Mouse (Mus musculus) neural tube, embryonic 10.5 days (tissue): Measurements from ENCODE around the gene H2-M5.
"Not testable (repeated sequence)": the region's sequence is repeated elsewhere in the genome, so short reads cannot be mapped to it uniquely, and the experiment has no call there.

Experiments used
- DNase-seq: peaks from one replicate; pipeline ENCODE4 v3.0.0-alpha.2; 2017; ENCODE audit warnings: low spot score; ENCODE audit errors: extremely low spot score

H2-M5 gene

DNA sequence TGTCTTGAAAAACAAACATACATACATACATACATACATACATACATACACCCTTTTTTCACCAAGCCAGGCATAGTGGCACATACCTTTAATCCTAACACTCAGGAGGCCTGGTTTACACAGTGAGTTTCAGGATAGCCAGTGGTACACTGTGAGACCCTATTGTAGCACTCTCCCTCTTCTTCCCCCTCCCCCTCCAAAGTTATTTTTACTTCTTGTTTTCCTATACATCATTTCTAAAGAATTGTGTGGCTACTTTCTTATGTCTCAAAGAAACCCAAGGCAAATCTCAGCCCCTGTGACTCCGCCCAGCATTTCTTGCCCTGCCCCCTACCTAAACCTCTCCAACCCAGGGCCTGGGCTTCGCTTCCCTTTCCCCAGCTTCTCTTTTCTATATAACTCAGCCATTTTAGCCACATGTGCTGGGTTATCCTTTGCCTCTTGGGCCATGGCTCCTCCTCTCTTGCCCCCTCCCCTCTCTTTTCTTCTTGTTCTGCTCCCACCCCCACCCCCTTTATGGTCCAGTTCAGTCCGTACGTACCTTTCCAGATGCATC is 4.5 kb upstream of the H2-M5 start:
- no peak for DNase-seq

DNA sequence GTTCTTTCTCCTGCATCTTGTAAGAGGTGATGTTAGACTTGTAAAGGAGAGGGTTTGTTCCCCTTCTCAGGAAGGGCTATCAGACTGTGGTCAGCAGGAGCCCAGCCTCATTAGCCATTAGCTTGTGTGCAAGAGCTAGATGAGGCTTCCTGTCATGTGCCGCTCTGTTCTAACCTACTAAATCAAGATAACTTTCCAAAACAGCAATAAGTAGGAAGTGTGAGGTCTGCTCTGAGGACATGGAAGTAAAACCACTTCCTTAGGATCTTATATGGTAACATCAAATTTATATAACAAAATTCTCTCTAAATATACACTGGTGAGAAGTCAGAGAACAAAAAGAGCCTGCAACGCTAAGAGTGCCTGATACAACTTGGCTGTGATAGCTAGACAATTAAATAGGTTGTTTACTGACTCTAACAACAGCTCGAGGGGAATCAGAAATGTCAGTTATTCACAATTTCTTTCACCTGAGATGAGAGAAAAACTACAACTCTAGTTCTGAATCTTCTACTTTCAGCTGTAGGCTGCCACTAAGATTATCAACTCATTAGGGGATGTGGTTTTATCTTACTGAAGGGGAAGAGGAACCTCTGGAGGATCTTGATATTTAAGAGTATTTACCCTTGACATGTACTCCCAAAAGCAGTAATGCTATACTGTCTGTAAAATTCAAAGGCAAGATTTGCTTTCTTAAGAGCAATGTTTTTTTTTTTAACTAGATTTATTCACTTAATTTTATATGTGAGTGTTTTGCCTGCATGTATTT is 3.2 kb upstream of the H2-M5 start:
- DNase-seq, result no peak

DNA sequence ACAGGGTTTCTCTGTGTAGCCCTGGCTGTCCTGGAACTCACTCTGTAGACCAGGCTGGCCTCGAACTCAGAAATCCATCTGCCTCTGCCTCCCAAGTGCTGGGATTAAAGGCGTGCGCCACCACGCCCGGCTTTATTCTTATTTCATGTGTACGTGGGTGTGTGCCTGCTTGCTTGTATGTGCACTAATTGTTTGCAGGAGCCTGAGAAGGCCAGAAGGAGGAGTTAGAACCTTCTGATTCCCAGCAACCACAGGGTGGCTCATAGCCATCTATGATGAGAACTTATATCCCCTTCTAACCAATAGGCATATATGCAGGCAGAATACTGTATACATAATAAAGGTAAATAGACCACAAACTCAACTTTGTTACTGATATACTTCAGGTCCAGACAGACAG is 1.3 kb upstream of the H2-M5 start:
- DNase-seq, result not testable (repeated sequence)

DNA sequence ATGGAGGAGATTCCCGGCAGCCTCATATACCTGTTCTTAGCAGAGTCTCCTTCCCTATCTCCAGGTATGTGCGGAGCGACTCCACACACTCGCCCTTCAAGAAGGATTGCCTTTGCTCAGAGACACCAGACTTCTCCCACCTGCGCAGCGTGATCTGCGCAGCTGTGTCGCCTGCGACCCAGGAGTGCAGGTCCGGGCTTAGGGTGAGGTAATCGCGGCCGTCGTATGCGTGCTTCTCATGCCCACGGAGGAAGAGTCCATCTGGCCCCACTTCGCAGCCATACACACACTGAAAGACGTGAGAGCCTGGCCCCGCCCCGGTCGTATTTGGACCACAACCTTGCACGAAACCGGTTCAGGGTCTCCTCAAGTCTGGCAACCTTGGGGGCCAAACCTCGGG is 862 bp downstream of the H2-M5 start:
- DNase-seq, result no peak

DNA sequence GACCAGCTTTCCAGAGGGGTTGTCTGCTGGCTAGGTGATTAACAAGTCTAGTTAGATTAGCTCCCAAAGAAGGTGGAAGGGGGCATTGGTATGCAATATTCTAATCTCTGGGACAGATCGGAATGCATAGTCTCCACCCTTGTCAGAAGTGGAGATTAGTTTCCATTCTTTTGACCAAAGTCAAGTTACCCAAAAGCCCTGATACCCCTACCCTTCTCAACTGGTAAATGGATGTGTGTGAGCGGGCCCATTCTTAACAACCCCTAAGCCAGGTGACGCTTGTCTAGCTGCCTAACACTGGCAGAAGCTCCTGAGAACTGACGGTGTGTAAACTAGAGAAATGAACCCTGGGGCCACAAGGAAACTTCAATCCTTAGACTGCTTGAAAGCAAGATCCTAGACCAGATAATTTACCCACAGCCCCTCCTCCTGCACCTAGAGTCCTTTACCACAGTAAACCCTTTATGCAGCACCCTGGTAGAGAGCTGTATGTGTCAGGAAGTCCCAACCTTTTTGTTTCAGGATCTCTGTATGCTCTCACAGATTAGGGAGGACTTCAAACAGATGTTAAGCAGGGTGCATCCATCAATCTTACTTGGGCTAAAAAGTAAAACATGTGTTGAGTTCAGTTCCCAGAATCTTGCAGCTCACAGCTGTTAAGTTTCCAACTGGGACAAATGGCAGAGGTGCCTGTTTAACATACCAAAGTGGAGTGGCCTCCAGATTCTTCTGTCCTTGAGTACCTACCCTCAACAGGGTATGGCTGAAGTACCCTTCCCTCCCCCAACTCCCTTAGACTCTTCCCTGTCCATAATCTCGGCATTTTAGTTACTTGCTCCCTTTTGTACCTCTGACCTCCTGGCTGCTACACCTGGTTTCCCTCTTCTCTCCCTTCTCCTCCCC is 6.8 kb downstream of the H2-M5 start:
- DNase-seq, result no peak

DNA sequence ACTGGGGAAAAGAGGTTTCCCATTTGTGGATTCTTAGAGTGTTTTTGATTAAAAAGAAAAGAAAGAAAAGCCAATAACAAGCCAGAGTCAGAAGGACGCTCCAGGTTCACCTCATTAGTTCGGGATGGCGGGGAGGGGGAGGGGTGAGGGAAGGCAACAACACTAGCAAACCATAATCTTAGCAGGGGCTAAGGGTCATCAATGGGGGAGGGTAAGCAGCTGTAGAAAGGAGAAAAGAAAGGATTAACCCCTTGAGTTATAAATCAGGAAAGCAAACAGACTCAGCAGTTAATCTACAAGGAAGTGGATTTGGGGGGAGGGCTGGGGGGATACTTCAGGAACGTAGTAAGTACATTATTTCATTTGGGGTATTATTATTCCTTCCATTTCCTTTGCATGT is 7.5 kb downstream of the H2-M5 start:
- no peak for DNase-seq

DNA sequence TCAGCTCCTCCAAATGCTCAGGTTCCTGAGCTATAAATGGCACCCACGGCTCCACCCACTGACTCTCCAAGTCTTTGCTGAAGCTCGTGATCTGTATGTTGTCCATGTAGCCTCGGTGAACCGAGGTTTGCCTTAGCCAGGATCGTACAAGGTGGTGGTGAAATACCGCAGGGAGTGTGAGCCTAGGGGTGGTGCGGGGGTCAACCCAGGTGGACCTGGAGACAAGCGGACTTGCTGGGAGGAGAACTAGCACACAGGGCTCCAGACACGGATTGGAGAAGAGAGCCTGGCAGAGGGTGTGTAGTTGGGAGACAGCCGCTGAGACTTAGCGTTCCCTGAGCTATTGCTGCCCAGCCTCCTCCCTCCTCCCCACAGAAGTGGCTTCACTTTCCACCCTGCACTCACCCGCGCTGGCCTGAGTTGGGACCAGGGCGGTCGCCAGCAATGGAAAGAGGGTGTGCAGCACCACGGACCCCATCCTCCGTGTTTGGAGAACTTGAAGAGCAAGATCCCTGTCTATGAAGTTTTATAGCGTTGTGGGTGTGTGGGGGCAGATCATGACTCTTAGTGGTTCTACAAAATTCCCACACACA is 8.0 kb downstream of the H2-M5 start, which contains the start of gene 2410137M14Rik:
TSS of gene 2410137M14Rik (minus strand) at position 17 of the 593 bp plus-strand sequence.
- no peak for DNase-seq

DNA sequence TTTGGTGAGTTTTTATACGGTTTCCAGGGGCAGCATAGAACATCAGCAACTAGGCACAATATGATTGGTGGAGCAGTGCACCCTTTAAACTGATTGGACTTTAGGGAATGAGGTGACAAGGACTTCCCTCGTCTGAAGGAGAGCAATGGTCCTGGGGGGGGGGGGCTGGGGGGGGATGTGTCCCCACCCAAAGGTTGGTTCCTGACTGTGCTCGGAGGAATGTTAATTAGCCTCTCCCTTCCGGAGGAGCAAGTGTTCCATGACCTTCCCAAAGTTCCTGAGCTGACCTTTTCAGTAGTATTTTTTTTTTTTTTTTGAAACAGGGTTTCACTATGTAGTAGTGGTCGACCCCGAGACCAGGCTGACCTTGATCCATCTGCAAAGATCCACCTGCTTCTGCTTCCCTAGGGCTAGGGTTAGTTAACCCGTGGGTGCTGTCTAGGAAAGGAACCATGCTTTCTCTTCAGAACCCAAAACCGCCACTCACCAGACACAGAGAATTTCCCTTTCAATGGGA is 16.0 kb downstream of the H2-M5 start:
- no peak for DNase-seq

DNA sequence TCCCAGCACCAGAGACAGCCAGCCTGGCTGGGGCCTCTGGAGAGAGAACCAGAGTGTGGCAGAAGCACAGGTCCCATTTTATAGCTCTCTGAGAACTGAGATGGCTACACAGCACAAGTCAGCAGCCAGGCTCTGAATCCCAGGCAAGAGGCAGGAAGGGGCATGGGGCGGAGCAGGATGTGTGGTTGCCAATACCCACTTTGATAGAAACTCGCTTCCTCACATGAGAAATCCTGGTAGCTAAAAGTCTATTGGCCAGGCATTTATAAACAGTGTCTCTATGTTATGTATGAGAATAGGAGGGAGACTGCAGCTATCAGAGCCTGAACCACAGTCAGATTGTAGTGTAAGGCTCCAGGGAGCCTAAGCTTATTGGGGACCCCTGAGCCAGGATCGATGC is 16.5 kb downstream of the H2-M5 start:
- no peak for DNase-seq

DNA sequence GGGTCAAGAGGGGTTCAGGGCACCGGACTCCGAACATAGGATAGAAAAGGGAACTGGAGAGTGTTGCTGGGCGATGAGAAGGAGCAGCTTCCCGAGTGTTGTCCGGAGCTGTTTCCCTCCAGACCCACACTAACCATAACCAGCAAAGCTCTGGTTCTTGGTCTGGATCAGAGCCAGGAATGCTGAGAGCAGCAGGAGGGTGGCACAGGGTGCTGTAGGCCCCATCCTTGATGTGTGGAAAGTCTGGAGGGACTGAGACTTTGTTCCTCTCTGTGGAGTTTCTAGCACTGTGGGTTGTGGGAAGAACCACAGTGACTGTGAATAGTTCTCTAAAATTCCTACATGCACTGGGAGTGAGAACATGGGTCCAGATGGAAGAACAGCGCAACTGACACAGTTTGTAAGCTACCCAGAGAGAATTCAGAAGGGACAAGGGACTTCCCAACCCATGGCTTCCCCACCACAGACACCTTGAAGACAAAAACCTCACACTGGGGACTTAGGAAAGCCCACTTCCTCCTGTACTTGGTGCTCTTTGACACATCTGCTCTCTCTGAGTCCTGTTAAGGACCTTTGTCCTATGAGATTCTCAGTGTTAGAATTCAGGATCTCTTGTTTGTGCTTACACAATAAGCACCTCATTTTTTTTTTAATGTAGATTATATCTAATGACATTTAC is 18.0 kb downstream of the H2-M5 start:
- no peak for DNase-seq

DNA sequence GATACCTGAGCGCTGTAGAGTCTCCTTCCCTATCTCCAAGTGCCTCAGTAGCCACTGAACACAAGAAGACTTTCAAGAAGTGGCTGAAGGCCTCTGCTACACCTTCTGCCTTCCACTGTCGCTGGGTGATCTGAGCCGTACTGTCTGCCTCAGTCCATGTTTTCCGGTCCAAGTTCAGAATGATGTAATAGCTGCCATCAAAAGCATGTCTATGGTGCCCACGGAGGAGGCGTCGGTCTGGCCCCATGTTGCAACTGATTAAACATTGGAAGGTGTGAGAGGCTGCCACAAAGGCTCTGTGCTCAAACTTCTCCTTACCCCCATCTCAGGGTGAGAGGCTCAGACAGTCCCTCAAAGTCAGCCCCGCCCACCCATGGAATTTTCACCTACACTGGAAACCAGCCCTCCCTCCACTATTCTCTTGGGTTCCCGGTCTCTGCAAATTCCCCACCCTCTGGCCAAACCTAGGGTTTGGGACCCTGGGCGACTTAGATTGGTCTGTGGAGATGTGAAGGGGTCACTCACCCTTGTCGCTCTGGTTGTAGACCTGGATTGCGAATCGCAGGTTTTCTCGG is 18.9 kb downstream of the H2-M5 start:
- no peak for DNase-seq

DNA sequence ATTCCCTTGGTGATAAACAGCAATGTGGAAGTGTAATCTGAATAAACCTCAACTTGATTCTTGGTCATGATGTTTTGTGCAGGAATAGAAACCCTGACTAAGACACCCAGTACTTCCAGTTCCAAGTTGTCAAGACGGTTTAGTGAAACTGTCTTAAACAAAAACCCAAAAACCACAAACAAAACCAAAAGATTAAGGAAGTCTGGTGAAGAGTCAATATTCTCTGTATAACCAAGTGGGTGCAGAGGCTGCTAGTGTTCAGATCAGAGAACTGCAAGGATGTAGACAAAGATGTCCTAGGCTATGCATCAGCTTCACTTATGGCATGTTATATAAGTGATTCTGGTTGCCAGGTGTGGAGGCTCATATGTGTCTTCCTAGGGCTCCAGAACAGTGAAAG is 22.5 kb downstream of the H2-M5 start:
- DNase-seq, result no peak

DNA sequence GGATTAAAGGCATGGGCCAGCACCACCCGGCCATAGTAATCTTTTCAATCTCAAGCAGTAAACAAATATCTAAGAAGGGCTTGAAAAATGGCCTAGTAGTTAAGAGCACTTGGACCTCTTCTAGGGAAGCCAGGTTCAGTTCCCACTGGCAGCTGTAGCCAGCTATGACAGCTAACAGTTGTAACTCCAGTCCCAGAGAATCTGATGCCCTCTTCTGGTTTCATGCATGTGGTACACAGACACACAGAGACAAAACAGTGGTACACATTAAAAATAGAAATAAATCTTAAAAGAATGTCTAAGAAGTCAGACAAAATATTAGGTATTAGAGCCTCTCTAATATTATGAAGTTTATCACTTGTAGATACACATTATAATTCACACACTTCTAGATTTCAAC is 28.2 kb downstream of the H2-M5 start:
- no peak for DNase-seq

DNA sequence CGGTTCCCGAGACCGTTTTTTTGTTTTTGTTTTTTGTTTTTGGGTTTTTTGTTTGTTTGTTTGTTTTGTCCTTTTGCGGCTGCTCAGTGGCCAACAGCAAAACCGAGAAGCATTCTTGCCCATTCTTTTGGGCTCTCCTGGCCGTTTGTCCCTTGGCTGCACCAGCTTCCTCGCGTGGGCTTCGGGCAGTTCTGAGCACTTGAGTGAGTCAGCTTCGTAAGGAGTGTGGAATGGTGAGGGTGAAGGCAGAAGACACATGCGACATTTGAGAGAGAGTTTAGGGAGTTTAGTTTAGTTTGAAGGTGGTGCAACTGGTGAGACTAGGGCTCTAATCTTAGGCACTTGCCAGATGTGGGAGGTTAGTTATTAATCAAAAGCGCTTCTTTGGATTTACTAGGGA is 30.5 kb downstream of the H2-M5 start:
- DNase-seq, result no peak

DNA sequence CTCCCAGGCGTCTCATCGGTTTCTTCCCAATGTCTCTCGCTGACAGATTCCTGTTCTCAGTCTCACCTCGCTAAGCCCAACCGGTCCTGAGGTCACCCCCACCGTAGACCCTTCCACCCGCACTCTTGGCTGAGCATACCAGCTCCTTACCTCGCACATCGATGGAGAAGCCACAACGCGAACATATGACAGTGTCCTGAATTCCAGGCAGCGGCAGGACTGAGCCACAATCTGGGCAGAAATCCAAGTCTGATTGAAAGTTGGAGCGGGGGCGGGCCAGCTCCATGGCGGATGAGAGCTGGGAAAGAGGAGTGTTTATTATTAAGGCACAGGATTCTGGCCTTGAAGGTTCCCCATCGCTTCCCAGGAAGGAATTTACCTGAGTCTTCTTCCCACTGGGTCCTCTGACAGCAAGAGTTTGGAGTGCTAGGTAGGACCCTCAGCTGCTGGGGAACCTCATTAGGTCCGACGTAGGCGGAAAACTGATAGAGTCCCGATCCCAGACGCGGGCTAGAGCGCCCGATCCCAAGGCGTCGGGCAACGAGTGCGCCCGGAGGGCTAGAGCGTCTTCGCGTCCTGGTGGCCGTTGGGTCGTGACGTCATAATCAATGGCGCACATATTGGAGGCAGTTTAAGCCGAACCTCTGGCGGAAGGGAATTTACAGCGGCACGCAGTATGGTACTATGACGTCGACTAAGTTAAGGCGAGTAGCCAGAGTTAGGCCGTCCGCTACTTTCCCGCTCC is 31.2 kb downstream of the H2-M5 start, which contains the start of the genes Znrd1 and Znrd1as:
TSS of gene Znrd1 (minus strand) at position 561 of the 745 bp plus-strand sequence.
TSS of gene Znrd1as (plus strand) at position 594 of the 745 bp plus-strand sequence.
- peak; percentile 93 for DNase-seq

DNA sequence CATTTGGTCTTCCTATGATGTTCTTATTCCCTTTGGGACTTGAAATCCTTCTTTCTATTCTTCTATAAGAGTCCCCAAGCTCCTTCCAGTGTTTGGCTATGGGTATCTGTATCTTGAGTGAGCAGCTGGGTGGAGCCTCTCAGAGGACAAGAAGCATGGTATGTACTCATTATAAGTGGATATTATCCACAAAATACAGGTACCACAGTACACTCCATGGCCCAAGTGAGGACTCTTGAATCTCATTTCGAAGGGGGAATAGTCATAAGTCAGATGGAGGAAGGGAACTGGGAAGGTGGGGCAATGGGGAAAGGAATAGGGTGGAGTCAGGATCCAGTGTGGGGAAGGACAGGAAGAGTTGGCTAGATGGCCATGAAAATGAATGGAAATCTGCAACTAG is 36.3 kb downstream of the H2-M5 start:
- no peak for DNase-seq

DNA sequence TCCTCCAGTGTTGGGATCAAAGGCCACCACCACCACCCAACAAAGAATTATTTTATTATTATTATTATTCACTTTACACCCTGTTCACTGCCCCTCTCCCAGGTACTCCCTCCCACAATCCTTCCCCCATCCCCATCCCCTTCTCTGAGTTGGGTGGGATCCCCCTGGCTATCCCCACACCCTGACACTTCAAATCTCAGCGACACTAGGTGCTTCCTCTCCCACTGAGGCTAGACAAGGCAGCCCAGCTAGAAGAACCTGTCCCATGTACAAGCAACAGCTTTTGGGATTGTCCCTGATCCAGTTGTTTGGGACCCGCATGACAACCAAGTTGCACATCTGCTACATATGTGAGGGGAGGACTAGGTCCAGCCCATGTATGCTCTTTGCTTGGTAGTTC is 36.7 kb downstream of the H2-M5 start:
- no peak for DNase-seq

DNA sequence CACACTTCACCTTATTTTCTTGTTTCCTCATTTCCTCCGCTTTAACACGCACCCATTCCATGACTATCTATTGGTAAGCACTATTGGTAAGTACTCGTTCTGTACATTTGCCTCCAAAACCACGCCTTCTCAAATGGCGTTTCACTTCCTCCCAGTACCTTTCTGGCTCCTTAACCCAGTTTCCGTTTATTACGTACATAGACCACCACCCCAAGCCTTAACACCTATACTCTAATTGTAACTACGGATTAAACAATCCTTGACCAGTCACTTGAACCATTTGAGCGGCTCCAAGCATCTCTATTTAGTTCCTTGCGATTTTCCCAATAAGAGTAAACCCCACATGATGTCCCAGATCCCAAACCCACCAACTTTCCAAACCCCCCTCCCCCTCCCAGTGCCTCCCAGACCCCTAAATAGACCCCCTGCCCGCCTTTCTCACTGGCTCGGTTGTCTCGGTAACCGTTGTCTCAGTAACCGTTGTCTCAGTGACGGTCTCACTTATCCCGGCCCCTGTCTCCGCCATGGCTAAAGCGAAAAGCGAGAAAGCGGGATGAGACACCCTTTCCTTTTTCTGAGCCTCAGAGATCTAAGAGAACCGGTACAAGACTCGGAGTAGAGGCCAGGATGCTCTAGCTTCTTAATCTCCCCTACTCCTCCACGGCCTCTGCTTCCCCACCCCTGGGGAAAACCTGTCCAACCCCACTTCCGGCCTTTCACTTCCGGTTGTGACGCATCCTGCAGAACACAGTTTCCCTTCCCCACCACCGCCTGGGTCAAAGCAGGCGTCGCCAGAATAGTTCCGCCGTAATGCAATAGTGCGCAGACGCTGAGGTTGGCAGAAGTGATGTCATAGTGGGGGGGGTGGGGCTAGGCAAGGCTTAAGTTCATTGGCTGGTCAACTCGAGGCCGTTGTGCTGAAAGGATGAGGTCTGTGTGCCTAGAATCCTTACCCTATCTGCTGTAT is 38.1 kb downstream of the H2-M5 start, which contains the start of gene Ppp1r11:
TSS of gene Ppp1r11 (minus strand) at position 761 of the 967 bp plus-strand sequence.
- peak; percentile 97 for DNase-seq
